Mouse (Mus musculus): ENCODE data around the gene Poc5. TPM values are rescaled to one million over a fixed set of nuclear protein-coding genes. Genes with fewer than 3 reads are reported as not detected.

Gene Poc5
- total RNA-seq, 1 experiment: 14.8 TPM

GRCm38 (mm10) chr13:96424496-96425274 is 36.6 kb downstream of the Poc5 start:
- no peaks in the 10 kb centered on the region for H3K9me3 ChIP-seq (ENCODE audit: control insufficient read depth, insufficient read depth, low read depth, low read length)
- no peaks in the 10 kb centered on the region for H3K4me1 ChIP-seq (ENCODE audit: control insufficient read depth in 2 of 2, insufficient read depth in 2 of 2, low read length in 2 of 2, poor library complexity in 1 of 2)
- no peak overlapping the region for H3K27ac ChIP-seq (ENCODE audit: insufficient read depth, low read depth, low read length, poor library complexity, severe bottlenecking)
- TF ChIP-seq ZC3H11A (IDR thresholded peaks at IDR 0.05; ENCODE audit: borderline replicate concordance, low read depth, low read length) (no peak), MAFK (IDR thresholded peaks at IDR 0.05; ENCODE audit: insufficient read depth, low read depth, low read length) (no peak), HCFC1 (IDR thresholded peaks at IDR 0.05; ENCODE audit: borderline replicate concordance, insufficient read depth, low read length) (no peak), CHD2 (IDR thresholded peaks at IDR 0.05; ENCODE audit: low read depth, low read length) (no peak), ZNF384 (IDR thresholded peaks at IDR 0.05; ENCODE audit: low read depth, low read length) (no peak)
- DNase-seq (ENCODE audit: low read depth, low spot score): no peak
- H3K36me3 ChIP-seq (ENCODE audit: control insufficient read depth, insufficient read depth, low read length, poor library complexity, severe bottlenecking): no peaks in the 10 kb centered on the region
- in situ Hi-C loops (cut with MboI; ENCODE audit: low sequenced_read_pairs in 2 of 2, unreplicated experiment in 2 of 2): no loop called here
- H3K4me3 ChIP-seq (ENCODE audit: insufficient read depth in 1 of 2, low read depth in 1 of 2, low read length in 2 of 2, poor library complexity in 1 of 2, severe bottlenecking in 1 of 2): no peak overlapping the region
- H3K9ac ChIP-seq (ENCODE audit: insufficient read depth, low read depth, low read length, poor library complexity, severe bottlenecking): no peak overlapping the region

- H3K27ac ChIP-seq (ENCODE audit: insufficient read depth, low read depth, low read length, poor library complexity, severe bottlenecking): no peak overlapping the region
- in situ Hi-C loops (cut with MboI; ENCODE audit: low sequenced_read_pairs in 2 of 2, unreplicated experiment in 2 of 2): no loop called here
- no peak overlapping the region for H3K4me3 ChIP-seq (ENCODE audit: insufficient read depth in 1 of 2, low read depth in 1 of 2, low read length in 2 of 2, poor library complexity in 1 of 2, severe bottlenecking in 1 of 2)
- H3K9me3 ChIP-seq (ENCODE audit: control insufficient read depth, insufficient read depth, low read depth, low read length): no peaks in the 10 kb centered on the region
- no peak overlapping the region for H3K9ac ChIP-seq (ENCODE audit: insufficient read depth, low read depth, low read length, poor library complexity, severe bottlenecking)
- no peaks in the 10 kb centered on the region for H3K4me1 ChIP-seq (ENCODE audit: control insufficient read depth in 2 of 2, insufficient read depth in 2 of 2, low read length in 2 of 2, poor library complexity in 1 of 2)
- DNase-seq (ENCODE audit: low read depth, low spot score): no peak
- no peaks in the 10 kb centered on the region for H3K36me3 ChIP-seq (ENCODE audit: control insufficient read depth, insufficient read depth, low read length, poor library complexity, severe bottlenecking)
- TF ChIP-seq ZNF384 (IDR thresholded peaks at IDR 0.05; ENCODE audit: low read depth, low read length): no peak
Observed at GRCm38 (mm10) chr13:96426044-96426443, 38.0 kb downstream of the Poc5 start.

DNA sequence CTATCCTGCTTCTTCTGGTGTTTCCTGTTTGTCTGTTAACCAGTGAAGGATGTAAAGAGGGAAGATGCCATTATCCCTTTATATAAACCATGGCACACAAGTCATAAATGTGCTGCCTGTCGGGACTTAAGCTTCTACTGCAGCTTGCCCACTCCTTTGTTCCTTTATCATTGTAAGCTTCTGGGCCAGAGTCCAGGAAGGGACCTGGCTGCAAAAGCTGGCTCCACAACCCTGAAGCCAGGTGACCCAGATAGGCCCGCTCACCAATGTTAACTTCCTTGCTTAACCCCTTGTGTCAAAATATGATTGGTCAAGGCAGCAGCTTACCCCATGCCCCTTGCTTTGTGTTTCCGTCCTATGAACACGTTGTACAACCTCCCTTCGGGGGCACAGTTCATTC is 40.4 kb downstream of the Poc5 start:
- Histone ChIP-seq H3K36me3 (ENCODE audit: control insufficient read depth, insufficient read depth, low read length, poor library complexity, severe bottlenecking) (no peaks in the 10 kb centered on the region), H3K9me3 (ENCODE audit: control insufficient read depth, insufficient read depth, low read depth, low read length) (no peaks in the 10 kb centered on the region), H3K4me1 (ENCODE audit: control insufficient read depth in 2 of 2, insufficient read depth in 2 of 2, low read length in 2 of 2, poor library complexity in 1 of 2) (no peaks in the 10 kb centered on the region), H3K9ac (ENCODE audit: insufficient read depth, low read depth, low read length, poor library complexity, severe bottlenecking) (no peak overlapping the region), H3K4me3 (ENCODE audit: insufficient read depth in 1 of 2, low read depth in 1 of 2, low read length in 2 of 2, poor library complexity in 1 of 2, severe bottlenecking in 1 of 2) (no peak overlapping the region), H3K27ac (ENCODE audit: insufficient read depth, low read depth, low read length, poor library complexity, severe bottlenecking) (no peak overlapping the region)
- no peak for DNase-seq (ENCODE audit: low read depth, low spot score)
- in situ Hi-C loops (cut with MboI; ENCODE audit: low sequenced_read_pairs in 2 of 2, unreplicated experiment in 2 of 2): no loop called here
- TF ChIP-seq CHD2 (IDR thresholded peaks at IDR 0.05; ENCODE audit: low read depth, low read length) (no peak), ZC3H11A (IDR thresholded peaks at IDR 0.05; ENCODE audit: borderline replicate concordance, low read depth, low read length) (no peak), ZNF384 (IDR thresholded peaks at IDR 0.05; ENCODE audit: low read depth, low read length) (no peak), MAFK (IDR thresholded peaks at IDR 0.05; ENCODE audit: insufficient read depth, low read depth, low read length) (no peak), HCFC1 (IDR thresholded peaks at IDR 0.05; ENCODE audit: borderline replicate concordance, insufficient read depth, low read length) (no peak)

GRCm38 (mm10) chr13:96431595-96432156 is 43.6 kb downstream of the Poc5 start:
- DNase-seq (ENCODE audit: low read depth, low spot score): peak; percentile 74
- TF ChIP-seq ZNF384 (IDR thresholded peaks at IDR 0.05; ENCODE audit: low read depth, low read length) (no peak), CHD2 (IDR thresholded peaks at IDR 0.05; ENCODE audit: low read depth, low read length) (no peak), HCFC1 (IDR thresholded peaks at IDR 0.05; ENCODE audit: borderline replicate concordance, insufficient read depth, low read length) (no peak), ZC3H11A (IDR thresholded peaks at IDR 0.05; ENCODE audit: borderline replicate concordance, low read depth, low read length) (peak; percentile 80), MAFK (IDR thresholded peaks at IDR 0.05; ENCODE audit: insufficient read depth, low read depth, low read length) (no peak)
- in situ Hi-C loops (cut with MboI; ENCODE audit: low sequenced_read_pairs in 2 of 2, unreplicated experiment in 2 of 2): no loop called here
- Histone ChIP-seq H3K27ac (ENCODE audit: insufficient read depth, low read depth, low read length, poor library complexity, severe bottlenecking) (no peak overlapping the region), H3K36me3 (ENCODE audit: control insufficient read depth, insufficient read depth, low read length, poor library complexity, severe bottlenecking) (no peaks in the 10 kb centered on the region), H3K4me3 (ENCODE audit: insufficient read depth in 1 of 2, low read depth in 1 of 2, low read length in 2 of 2, poor library complexity in 1 of 2, severe bottlenecking in 1 of 2) (no peak overlapping the region), H3K4me1 (ENCODE audit: control insufficient read depth in 2 of 2, insufficient read depth in 2 of 2, low read length in 2 of 2, poor library complexity in 1 of 2) (no peaks in the 10 kb centered on the region), H3K9me3 (ENCODE audit: control insufficient read depth, insufficient read depth, low read depth, low read length) (no peaks in the 10 kb centered on the region), H3K9ac (ENCODE audit: insufficient read depth, low read depth, low read length, poor library complexity, severe bottlenecking) (no peak overlapping the region)

Data from ES-E14 (cell line).